Mouse (Mus musculus) embryo, embryonic 9.5 days (tissue): Measurements from ENCODE around the gene Rab11a.

Experiments used
- DNase-seq: peaks from one replicate; pipeline ENCODE4 v3.0.0-alpha.2; 2017; ENCODE audit errors: extremely low spot score

Rab11a gene

GRCm38 (mm10) chr9:64693094-64693493 lies 44.5 kb downstream of the Rab11a start:
- DNase-seq, result no peak

DNA sequence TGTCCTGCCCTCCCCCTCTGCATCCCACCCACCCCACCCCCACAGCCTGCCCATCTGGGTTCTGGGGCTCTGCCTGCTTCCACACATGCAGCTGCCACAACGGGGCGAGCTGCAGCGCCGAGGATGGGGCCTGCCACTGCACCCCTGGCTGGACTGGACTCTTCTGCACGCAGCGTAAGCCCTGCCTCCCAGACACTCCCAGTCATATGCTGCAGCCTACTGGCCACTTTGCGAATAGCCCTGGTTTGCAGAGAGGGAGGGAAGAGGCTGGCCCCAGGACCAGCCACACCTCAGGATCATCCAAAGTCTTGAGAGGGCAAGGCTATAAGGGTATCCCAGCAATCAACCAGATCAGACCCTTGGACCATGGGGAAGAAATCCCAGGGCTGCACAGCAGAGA lies 46.4 kb downstream of the Rab11a start:
- DNase-seq, result peak; percentile 66

GRCm38 (mm10) chr9:64690771-64691170 lies 46.8 kb downstream of the Rab11a start:
- no peak for DNase-seq

DNA sequence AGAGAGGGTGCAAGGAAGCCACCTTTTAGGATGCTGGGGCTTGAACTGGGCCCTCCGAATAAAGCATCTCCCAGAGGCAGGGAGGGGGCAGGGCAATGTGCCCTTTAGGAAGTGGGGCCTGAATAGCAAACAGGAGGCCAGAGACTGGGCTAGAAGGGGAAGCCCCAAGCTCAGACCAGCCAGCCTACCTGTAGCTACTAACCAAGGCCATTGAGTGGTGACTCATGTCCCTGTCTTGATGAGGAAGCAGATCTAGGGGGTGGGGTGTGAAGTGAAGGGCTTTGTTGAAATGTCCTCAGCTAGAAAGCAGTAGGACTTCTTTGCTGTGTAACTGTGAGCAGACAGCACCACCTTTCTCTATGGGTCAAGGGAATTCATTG lies 49.6 kb downstream of the Rab11a start:
- DNase-seq, result no peak

DNA sequence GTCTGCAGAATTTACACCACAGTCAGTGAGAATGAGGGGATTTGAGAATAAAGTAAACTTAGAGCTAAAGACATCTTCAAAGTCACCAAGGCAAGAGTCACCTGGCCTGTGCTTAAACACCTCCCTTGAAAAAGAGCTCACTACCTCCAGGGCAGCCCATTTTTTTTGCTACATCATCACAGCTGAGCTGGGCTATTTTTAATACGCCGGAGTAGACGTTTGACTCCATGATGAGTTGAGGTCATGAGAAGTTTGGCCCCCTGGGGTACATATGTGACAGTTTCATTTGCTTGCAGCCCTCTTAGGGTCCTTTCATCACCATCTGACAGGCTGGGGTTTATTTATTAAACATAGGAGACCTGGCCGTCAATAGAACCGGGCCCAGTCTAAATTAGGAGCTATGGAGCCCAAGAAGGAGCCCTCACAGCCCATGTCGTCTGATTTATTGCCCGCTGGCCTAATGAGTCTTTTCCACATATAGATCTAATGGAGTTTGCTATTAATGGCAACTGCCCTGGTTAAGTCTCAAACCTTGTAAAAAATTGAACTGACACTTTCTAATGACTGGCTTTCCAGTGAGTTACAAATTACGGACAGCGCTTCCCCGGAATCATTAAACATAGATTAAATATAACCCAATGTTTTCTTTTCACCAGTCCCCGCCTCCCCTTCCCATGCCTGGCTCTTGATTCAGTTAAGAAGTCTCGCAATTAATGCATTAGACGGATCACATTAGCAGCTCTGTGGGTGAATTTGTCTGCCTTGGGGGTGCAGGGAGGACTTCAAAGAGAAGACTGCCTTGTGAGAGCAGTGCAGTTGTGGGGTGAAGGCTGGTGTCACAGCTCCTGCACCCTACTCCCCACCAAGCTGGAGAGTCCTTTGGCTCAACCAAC lies 50.2 kb downstream of the Rab11a start:
- no peak for DNase-seq

DNA sequence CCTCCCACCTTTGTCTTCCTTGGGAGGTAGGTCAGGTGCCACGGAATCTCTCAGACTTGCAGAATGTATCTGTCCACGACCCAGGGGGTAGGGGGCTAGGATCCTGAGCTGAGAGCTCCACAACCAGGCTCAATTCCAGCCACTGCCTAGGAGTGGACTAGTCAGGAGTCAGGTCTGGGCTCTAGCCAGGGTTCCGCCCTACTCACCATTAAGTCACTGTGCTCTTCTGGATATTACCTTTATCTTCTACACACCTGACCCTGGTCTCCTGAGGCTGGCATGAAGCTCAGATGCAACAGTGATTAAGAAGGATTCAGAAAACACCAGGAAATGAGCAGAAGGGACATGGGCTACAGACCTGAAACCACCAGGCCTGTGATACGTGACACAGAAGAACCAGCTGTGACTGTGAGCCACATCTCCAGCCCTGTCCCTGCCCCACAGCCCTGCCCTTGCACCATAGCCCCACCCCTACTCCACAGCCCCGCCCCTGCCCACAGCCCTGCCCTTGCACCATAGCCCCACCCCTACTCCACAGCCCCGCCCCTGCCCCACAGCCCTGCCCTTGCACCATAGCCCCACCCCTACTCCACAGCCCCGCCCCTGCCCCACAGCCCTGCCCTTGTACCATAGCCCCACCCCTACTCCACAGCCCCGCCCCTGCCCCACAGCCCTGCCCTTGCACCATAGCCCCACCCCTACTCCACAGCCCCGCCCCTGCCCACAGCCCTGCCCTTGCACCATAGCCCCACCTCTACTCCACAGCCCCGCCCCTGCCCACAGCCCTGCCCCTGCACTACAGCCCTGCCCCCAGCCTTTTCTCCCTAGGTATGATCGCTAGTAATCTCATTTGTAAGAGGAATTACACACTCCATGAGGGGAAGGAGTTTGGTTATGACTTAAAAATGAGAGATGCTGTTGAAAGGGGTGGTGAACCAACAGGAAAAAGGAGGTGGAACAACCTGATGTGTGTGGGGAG lies 65.9 kb downstream of the Rab11a start:
- peak; percentile 66 for DNase-seq

DNA sequence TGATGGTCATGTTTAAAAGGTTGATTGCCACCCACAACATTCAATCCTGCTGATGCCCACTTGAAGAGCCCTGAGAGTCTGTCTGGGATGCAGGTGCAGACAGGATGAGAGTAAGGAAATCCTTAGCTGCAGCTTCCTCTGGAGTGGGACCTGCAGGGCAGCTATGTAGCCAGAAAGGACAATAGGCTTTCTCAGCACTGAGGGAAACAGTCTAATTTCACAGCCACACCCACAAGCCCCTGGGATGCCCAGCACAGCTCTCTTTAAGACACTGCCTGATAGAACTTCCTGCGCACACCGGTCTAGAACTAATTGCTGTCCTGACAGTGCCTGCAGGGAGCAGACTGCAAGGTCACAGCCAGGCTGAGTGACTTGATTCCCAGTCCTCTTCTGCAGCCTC lies 69.6 kb downstream of the Rab11a start:
- no peak for DNase-seq

GRCm38 (mm10) chr9:64667513-64667912 lies 70.0 kb downstream of the Rab11a start:
- DNase-seq, result peak; percentile 23

DNA sequence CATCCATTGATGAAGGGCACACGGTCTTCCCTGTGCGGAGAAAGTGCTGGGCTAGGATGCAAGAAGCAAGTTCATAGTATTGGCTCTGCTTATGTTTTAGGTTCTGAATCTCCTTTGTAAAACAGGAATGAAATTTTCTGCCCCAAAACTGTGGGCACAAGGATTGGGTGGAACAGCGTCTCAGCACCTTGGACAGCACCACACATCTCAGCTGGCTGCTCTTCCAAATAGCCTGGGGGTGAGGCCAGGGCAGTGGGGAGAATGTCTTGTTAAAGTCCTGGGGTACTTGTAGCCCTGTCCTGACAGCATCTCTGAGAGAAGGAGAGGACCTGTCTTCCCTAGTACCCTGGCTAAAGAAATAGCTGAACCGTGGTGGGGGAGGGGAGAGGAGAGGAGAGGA lies 71.0 kb downstream of the Rab11a start:
- DNase-seq, result peak; percentile 41
